Mouse (Mus musculus): ENCODE measurements around the gene Far2. TPM values are rescaled to one million over a fixed set of nuclear protein-coding genes. Genes with fewer than 3 reads are reported as not detected.

The Far2 gene
- polyA plus RNA-seq (2012; rRNA removed): 0.14 and 0.33 TPM in 2 replicates

DNA sequence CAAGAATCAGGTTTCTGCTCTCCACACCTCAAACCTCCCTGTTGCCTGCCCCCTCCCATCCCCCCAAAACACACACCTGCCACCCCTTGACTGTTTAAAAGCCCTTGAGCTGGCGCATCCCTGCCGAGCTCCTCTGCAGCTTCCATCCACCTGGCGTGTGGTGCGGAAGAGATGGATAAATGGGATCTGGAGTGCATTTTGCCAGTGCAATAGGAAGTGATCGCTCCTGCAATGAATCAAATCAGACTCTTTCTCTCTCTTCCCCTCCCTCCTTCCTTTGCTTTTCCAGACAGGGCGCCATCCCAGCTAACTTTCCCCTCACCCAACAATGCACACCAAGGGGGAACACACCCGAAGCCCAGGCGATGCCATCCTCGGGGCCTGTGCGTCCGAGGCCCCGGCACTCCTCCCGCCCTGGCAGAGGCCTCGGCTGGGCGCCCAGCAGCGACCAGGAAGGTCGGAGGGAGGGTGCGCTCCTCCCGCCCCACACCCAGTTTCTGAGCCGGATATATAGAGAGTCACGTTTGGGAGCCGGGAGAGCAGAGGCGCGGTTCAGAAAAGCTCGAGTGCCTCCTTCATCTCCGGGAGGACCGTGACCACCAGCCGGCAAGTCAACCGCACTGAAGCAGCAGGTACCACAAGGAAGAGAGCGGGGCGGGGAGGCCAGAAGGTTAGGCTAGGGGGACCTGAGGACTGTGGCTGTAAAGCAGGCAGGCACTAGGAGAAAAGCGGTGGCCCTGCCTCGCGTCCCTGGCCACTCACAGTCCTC lies at the start of gene Far2:
Far2 (plus strand) TSS at position 379 of the 769 bp plus-strand sequence.
- Histone ChIP-seq H3K27me3 (ENCODE audit: control insufficient read depth, insufficient read depth, low read length) (no peaks in the 10 kb centered on the region), H3K36me3 (ENCODE audit: control insufficient read depth, insufficient read depth, low read length) (no peaks in the 10 kb centered on the region), H3K4me1 (ENCODE audit: control insufficient read depth, insufficient read depth, insufficient read length) (no peaks in the 10 kb centered on the region), H3K4me3 (ENCODE audit: extremely low read depth, insufficient read depth, insufficient read length) (no peak within 1 kb of the TSS), H3K27ac (ENCODE audit: insufficient read depth, low read length) (no peak within 1 kb of the TSS)
- DNase-seq (ENCODE audit: low read depth in 1 of 2, low spot score in 2 of 2): no peak
- WGBS: 6% methylated on average over 34 of the region's 34 CpGs
- TF ChIP-seq CTCF (IDR thresholded peaks at IDR 0.05; ENCODE audit: extremely low read depth, insufficient read depth, insufficient read length, insufficient replicate concordance): no peak
- no peak for TF ChIP-seq POLR2A (IDR thresholded peaks at IDR 0.05; ENCODE audit: low read depth, low read length)

DNA sequence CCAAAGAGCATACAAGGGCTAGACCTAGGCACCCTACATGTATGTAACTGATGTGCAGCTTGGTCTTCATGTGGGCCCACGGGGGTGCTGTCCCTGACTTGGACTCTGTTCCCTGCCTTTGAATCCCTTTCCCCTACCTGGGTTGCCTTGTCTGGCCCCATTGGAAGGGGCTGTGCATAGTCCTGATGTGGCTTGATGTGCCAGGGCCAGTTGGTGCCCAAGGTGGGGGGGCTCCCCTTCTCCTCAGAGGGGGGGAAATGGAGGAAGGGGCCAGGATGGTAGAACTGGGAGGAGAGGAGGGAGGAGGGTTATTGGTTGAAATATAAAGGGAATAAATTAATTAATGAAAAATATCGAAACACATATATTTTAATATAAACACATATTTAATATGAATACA lies 46.6 kb upstream of the Far2 start:
- no peaks in the 10 kb centered on the region for H3K4me1 ChIP-seq (ENCODE audit: control insufficient read depth, insufficient read depth, insufficient read length)
- 82% methylated on average over 2 of the region's 2 CpGs for WGBS
- DNase-seq (ENCODE audit: low read depth in 1 of 2, low spot score in 2 of 2): no peak
- TF ChIP-seq POLR2A (IDR thresholded peaks at IDR 0.05; ENCODE audit: low read depth, low read length): no peak
- TF ChIP-seq CTCF (IDR thresholded peaks at IDR 0.05; ENCODE audit: extremely low read depth, insufficient read depth, insufficient read length, insufficient replicate concordance): no peak
- H3K27me3 ChIP-seq (ENCODE audit: control insufficient read depth, insufficient read depth, low read length): no peaks in the 10 kb centered on the region
- H3K36me3 ChIP-seq (ENCODE audit: control insufficient read depth, insufficient read depth, low read length): no peaks in the 10 kb centered on the region
- no peak overlapping the region for H3K4me3 ChIP-seq (ENCODE audit: extremely low read depth, insufficient read depth, insufficient read length)
- H3K27ac ChIP-seq (ENCODE audit: insufficient read depth, low read length): no peak overlapping the region

DNA sequence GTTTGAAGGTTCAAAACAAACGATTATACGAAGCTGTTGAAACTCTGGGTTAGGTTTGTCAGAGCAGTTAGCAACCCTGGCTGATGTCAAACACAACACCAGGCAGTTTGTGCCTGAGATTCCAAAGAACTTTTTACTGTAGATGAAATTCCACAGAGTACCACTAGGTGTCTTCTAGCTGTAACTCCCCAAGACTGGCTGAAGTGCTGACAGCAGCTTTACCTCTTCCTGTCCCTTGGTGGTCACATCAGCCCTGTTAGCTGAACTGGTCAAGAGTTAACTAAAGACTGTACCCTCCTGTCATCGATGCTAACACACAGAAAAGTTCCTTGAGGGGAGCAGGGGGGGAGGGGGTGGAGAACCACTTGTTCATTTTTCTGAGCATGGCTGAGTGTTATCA lies 46.0 kb upstream of the Far2 start:
- TF ChIP-seq CTCF (IDR thresholded peaks at IDR 0.05; ENCODE audit: extremely low read depth, insufficient read depth, insufficient read length, insufficient replicate concordance) (no peak), POLR2A (IDR thresholded peaks at IDR 0.05; ENCODE audit: low read depth, low read length) (no peak)
- Histone ChIP-seq H3K36me3 (ENCODE audit: control insufficient read depth, insufficient read depth, low read length) (no peaks in the 10 kb centered on the region), H3K4me1 (ENCODE audit: control insufficient read depth, insufficient read depth, insufficient read length) (no peaks in the 10 kb centered on the region), H3K27me3 (ENCODE audit: control insufficient read depth, insufficient read depth, low read length) (no peaks in the 10 kb centered on the region), H3K4me3 (ENCODE audit: extremely low read depth, insufficient read depth, insufficient read length) (no peak overlapping the region), H3K27ac (ENCODE audit: insufficient read depth, low read length) (no peak overlapping the region)
- WGBS: 36% methylated on average over 3 of the region's 3 CpGs
- DNase-seq (ENCODE audit: low read depth in 1 of 2, low spot score in 2 of 2): no peak

DNA sequence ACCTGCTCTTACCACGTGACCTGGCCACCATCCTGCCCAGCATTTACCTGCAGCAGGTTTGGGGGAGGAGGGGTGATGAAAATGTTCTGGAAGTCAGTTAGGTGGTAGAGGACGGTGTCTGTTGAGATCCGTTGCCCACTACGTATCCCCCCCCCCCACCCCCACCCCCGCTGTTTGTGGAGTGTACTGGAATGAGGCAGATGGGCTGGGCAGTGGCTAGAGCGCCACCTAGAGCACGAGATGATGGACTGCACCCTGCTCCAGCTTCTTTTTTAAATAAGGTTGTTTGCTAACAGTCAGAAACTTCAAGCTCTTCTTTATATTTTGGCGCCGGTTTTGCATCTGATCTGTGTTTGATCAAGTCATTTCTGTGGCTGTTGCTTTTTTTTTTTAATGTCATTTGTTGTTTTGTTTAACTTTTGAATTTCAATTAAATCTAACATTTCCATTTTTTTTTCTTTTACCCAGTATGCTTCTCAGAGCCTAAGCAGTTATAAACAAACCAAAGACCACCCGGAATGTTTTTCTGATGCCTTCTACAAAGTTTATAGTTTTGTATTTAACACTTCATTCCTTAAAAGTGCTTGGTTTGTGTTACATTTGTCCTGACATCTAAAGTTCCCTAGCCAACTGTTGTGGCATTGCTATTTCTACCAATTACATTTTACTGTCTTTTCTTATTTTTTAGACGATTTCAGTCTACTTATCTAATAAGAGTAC lies 40.8 kb upstream of the Far2 start:
- H3K4me3 ChIP-seq (ENCODE audit: extremely low read depth, insufficient read depth, insufficient read length): no peak overlapping the region
- no peaks in the 10 kb centered on the region for H3K36me3 ChIP-seq (ENCODE audit: control insufficient read depth, insufficient read depth, low read length)
- H3K27me3 ChIP-seq (ENCODE audit: control insufficient read depth, insufficient read depth, low read length): no peaks in the 10 kb centered on the region
- TF ChIP-seq POLR2A (IDR thresholded peaks at IDR 0.05; ENCODE audit: low read depth, low read length) (no peak), CTCF (IDR thresholded peaks at IDR 0.05; ENCODE audit: extremely low read depth, insufficient read depth, insufficient read length, insufficient replicate concordance) (no peak)
- H3K4me1 ChIP-seq (ENCODE audit: control insufficient read depth, insufficient read depth, insufficient read length): no peaks in the 10 kb centered on the region
- 75% methylated on average over 11 of the region's 11 CpGs for WGBS
- no peak for DNase-seq (ENCODE audit: low read depth in 1 of 2, low spot score in 2 of 2)
- no peak overlapping the region for H3K27ac ChIP-seq (ENCODE audit: insufficient read depth, low read length)

DNA sequence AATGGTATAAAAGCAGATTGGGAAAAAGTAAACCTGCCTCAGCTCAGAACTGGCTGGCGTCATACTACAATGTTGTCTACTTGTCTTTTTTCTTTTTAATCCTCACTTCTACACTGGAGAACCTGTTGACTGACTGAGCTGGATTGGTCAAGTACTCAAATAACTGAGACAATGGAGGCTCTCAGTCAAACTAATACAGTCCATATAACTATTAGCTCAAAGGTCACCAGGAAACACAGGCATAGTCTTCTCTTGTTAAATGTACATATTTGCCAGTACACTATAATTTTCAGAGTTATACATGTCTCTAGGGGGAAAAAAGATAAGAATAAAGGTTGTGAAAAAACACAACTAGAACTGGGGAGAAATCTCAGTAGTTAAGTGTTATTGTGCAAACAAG lies 6.3 kb upstream of the Far2 start:
- no peak for DNase-seq (ENCODE audit: low read depth in 1 of 2, low spot score in 2 of 2)

DNA sequence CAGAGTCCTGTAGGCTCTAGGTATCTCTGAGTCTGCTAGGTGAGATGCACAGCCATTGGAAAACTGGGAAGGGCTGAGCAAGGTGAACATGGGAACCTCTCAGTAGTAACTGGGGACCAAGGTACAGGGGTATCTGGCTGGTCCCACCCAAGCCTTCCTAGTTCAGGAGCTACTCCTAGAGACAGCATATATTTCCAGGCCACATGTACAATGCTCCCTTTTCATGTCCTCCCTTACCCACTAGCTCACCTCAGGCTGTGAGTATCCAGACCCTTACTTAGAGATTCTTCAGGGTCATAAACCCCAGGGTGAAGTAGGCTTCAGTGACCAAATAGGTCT lies 560 bp downstream of the Far2 start:
- Histone ChIP-seq H3K27me3 (ENCODE audit: control insufficient read depth, insufficient read depth, low read length) (no peaks in the 10 kb centered on the region), H3K36me3 (ENCODE audit: control insufficient read depth, insufficient read depth, low read length) (no peaks in the 10 kb centered on the region), H3K4me1 (ENCODE audit: control insufficient read depth, insufficient read depth, insufficient read length) (no peaks in the 10 kb centered on the region), H3K4me3 (ENCODE audit: extremely low read depth, insufficient read depth, insufficient read length) (no peak overlapping the region), H3K27ac (ENCODE audit: insufficient read depth, low read length) (no peak overlapping the region)
- DNase-seq (ENCODE audit: low read depth in 1 of 2, low spot score in 2 of 2): no peak
- TF ChIP-seq CTCF (IDR thresholded peaks at IDR 0.05; ENCODE audit: extremely low read depth, insufficient read depth, insufficient read length, insufficient replicate concordance) (no peak), POLR2A (IDR thresholded peaks at IDR 0.05; ENCODE audit: low read depth, low read length) (no peak)

More for the DNA sequence above, 6.3 kb upstream of the Far2 start:
- Histone ChIP-seq H3K27ac (ENCODE audit: insufficient read depth, low read length) (no peak overlapping the region), H3K4me1 (ENCODE audit: control insufficient read depth, insufficient read depth, insufficient read length) (no peaks in the 10 kb centered on the region), H3K36me3 (ENCODE audit: control insufficient read depth, insufficient read depth, low read length) (no peaks in the 10 kb centered on the region), H3K27me3 (ENCODE audit: control insufficient read depth, insufficient read depth, low read length) (no peaks in the 10 kb centered on the region), H3K4me3 (ENCODE audit: extremely low read depth, insufficient read depth, insufficient read length) (no peak overlapping the region)
- 87% methylated on average over 1 of the region's 1 CpGs for whole genome bisulfite sequencing
- TF ChIP-seq CTCF (IDR thresholded peaks at IDR 0.05; ENCODE audit: extremely low read depth, insufficient read depth, insufficient read length, insufficient replicate concordance): no peak
- no peak for TF ChIP-seq POLR2A (IDR thresholded peaks at IDR 0.05; ENCODE audit: low read depth, low read length)

DNA sequence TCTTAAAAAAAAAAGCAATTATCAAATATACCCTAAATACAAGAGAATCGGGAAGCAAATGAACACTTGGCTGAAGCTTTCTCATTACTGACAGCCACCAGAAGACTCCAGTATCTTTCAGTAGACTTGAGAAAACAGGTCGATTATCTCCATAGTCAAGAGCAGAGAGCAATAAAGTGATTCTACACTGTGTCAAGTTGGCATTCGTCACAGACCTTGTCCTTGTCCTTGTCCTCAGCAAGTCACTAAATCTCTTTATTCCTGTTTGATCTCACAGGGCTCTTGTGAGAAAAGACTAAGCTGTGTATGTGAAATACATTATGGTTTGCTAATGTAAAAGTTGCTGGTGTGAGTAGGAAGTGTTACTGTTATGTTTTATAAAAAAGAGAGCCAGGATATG lies 16.1 kb downstream of the Far2 start:
- H3K27me3 ChIP-seq (ENCODE audit: control insufficient read depth, insufficient read depth, low read length): no peaks in the 10 kb centered on the region
- DNase-seq (ENCODE audit: low read depth in 1 of 2, low spot score in 2 of 2): no peak
- no peaks in the 10 kb centered on the region for H3K4me1 ChIP-seq (ENCODE audit: control insufficient read depth, insufficient read depth, insufficient read length)
- H3K36me3 ChIP-seq (ENCODE audit: control insufficient read depth, insufficient read depth, low read length): no peaks in the 10 kb centered on the region
- H3K4me3 ChIP-seq (ENCODE audit: extremely low read depth, insufficient read depth, insufficient read length): no peak overlapping the region
- TF ChIP-seq CTCF (IDR thresholded peaks at IDR 0.05; ENCODE audit: extremely low read depth, insufficient read depth, insufficient read length, insufficient replicate concordance) (no peak), POLR2A (IDR thresholded peaks at IDR 0.05; ENCODE audit: low read depth, low read length) (no peak)
- 85% methylated on average over 3 of the region's 3 CpGs for WGBS
- H3K27ac ChIP-seq (ENCODE audit: insufficient read depth, low read length): no peak overlapping the region

Data from spleen, adult 2 months (tissue).